Comparison of ENCODE assay signal across 23 mouse cellular contexts in the genomic region with DNA sequence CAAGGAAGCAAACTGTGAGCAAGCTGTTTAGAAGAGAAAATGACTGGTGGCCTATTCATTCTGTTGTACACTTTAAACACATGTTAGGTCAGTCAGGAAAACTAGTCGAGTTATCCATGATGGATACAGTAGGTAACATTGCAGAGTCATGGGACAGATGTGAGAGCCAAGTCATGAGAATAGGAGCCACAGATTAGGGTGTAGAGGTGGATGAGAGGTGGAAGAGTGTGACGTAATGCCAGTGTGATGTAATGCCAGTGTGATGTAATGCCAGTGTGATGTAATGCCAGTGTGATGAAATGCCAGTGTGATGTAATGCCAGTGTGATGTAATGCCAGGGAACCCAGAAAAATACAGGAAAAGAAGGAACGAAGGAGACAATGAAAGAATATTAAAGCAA. TPM values are rescaled to one million over a fixed set of nuclear protein-coding genes. Genes with fewer than 3 reads are reported as not detected.
A peak's percentile ranks its signal among the peaks of the same experiment; 100 is the strongest.
DNase-seq lines count a peak whose midpoint lies in the region; ATAC-seq lines count a peak whose summit lies in the region.
"Had no signal": no experiment of that assay in that cellular context is flagged by ENCODE, and none has a peak within 500 bp of the region (broad histone marks: within the 10 kb centered on the region; RNA-seq: fewer than 3 reads in every experiment).

No protein-coding gene starts in this region.

- ATAC-seq in granulocyte monocyte progenitor cell, adult 5-6 weeks (replicated peaks; ENCODE audit: poor library complexity, severe bottlenecking), result peak; percentile 81
- peak; percentile 73 for ATAC-seq in megakaryocyte progenitor cell, adult 5-6 weeks (replicated peaks; ENCODE audit: poor library complexity)
- ATAC-seq: activated CD4-positive, CD25-positive, alpha-beta regulatory T cell, adult 4 months; CD4-positive, CD25-positive, alpha-beta regulatory T cell, adult 4 months; Patski had no signal

- DNase-seq in 416B (ENCODE audit: low read depth), result peak; percentile 1
- no peak for DNase-seq in right cerebral cortex, postnatal 4 days
- no peak for DNase-seq in layer of hippocampus, postnatal 14 days (ENCODE audit: low spot score in 2 of 2)
- DNase-seq in thymus, postnatal 14 days, result no peak
- DNase-seq: adrenal gland, adult 2 months; adrenal gland, adult 8-10 months; adrenal gland, postnatal 10 days; adrenal gland, postnatal 14 days; adrenal gland, postnatal 25 days; adrenal gland, postnatal 36 days; B cell, adult 2 months; cerebellum, adult 11 months; cerebellum, adult 11-12 months; cerebellum, adult 2 months had no signal

RNA-seq across cellular contexts. Expression of a gene that starts 14.9 kb away (rescaled TPM):
- not detected in 2 replicates for total RNA-seq in granulocyte monocyte progenitor cell, adult 5-6 weeks (2014; fragmentation: Nextera tagmentation)
- not detected in 2 replicates for total RNA-seq in granulocyte monocyte progenitor cell, adult 5-6 weeks (2017)
- total RNA-seq in megakaryocyte progenitor cell, adult 5-6 weeks (2015), result not detected in 2 replicates
- not detected in 2 replicates for total RNA-seq in megakaryocyte progenitor cell, adult 5-6 weeks (2017)
- 1 to 10 TPM in 1 of 2 experiments, under 1 TPM in 1; 0.67 to 1.4 TPM for total RNA-seq in layer of hippocampus, postnatal 14 days (2021)
- total RNA-seq: adrenal gland, adult 18-20 months; adrenal gland, adult 2 months; adrenal gland, postnatal 10 days; adrenal gland, postnatal 14 days; adrenal gland, postnatal 25 days; adrenal gland, postnatal 36 days; CH12.LX; ES-E14; MEL had no signal

RNA-seq across cellular contexts. Expression of a gene that starts 19.7 kb away (rescaled TPM):
- not detected in 2 replicates for total RNA-seq in granulocyte monocyte progenitor cell, adult 5-6 weeks (2014; fragmentation: Nextera tagmentation)
- not detected in 2 replicates for total RNA-seq in granulocyte monocyte progenitor cell, adult 5-6 weeks (2017)
- not detected in 2 replicates for total RNA-seq in megakaryocyte progenitor cell, adult 5-6 weeks (2015)
- total RNA-seq in megakaryocyte progenitor cell, adult 5-6 weeks (2017), result not detected in 2 replicates
- 1 to 10 TPM in 1 of 2 experiments, under 1 TPM in 1; 0.35 to 1.2 TPM for total RNA-seq in layer of hippocampus, postnatal 14 days (2021)
- total RNA-seq: adrenal gland, adult 18-20 months; adrenal gland, adult 2 months; adrenal gland, adult 8-10 months; adrenal gland, postnatal 10 days; adrenal gland, postnatal 14 days; adrenal gland, postnatal 25 days; adrenal gland, postnatal 36 days; CH12.LX; ES-E14; MEL had no signal
